Mouse (Mus musculus) liver, embryonic 11.5 days (tissue): ENCODE data around the gene Bscl2. TPM values are rescaled to one million over a fixed set of nuclear protein-coding genes. Genes with fewer than 3 reads are reported as not detected.

Experiments
- ATAC-seq: fragments of 200-750 bp; cut with Nextera tagmentation; replicated peaks from 2 replicates; pipeline ENCODE4 v1.8.0; 2017; ENCODE audit warnings: moderate number of reproducible peaks, mild to moderate bottlenecking, moderate TSS enrichment, moderate library complexity; ENCODE audit not compliant: low FRiP score
- DNase-seq: peaks from one replicate; pipeline ENCODE4 v3.0.0-alpha.2; 2017; ENCODE audit warnings: low spot score
- H3K27ac ChIP-seq: fragments of 300-500 bp; sonication (generic); 2 replicates; pipeline ENCODE4 v1.5.1; 2014; ENCODE audit warnings: mild to moderate bottlenecking, low read depth, low read length, control low read depth
- H3K27me3 ChIP-seq: fragments of 300-500 bp; sonication (generic); replicated peaks from 2 replicates; pipeline ENCODE4 v1.6.1; 2014; ENCODE audit warnings: low read length, mixed read lengths; ENCODE audit not compliant: control insufficient read depth, insufficient read depth
- H3K36me3 ChIP-seq: fragments of 300-500 bp; sonication (generic); 2 replicates; pipeline ENCODE4 v1.6.1; 2014; ENCODE audit warnings: mild to moderate bottlenecking, low read length, moderate library complexity, mixed read lengths; ENCODE audit not compliant: control insufficient read depth, insufficient read depth
- H3K4me1 ChIP-seq: fragments of 300-500 bp; sonication (generic); replicated peaks from 2 replicates; pipeline ENCODE4 v1.6.1; 2014; ENCODE audit warnings: low read length, mixed read lengths; ENCODE audit not compliant: control insufficient read depth, insufficient read depth
- H3K4me2 ChIP-seq: fragments of 300-500 bp; sonication (generic); 2 replicates; pipeline ENCODE4 v1.6.1; 2014; ENCODE audit warnings: mild to moderate bottlenecking, control low read depth, moderate library complexity
- H3K4me3 ChIP-seq: fragments of 300-500 bp; sonication (generic); 2 replicates; pipeline ENCODE4 v1.5.1; 2014; ENCODE audit warnings: low read depth, low read length, control low read depth
- H3K9ac ChIP-seq: fragments of 300-500 bp; sonication (generic); 2 replicates; pipeline ENCODE4 v1.6.1; 2014; ENCODE audit warnings: low read depth, low read length, control low read depth
- H3K9me3 ChIP-seq: fragments of 300-500 bp; sonication (generic); 2 replicates; pipeline ENCODE4 v1.6.1; 2016; ENCODE audit warnings: low read length, inconsistent platforms, mixed read lengths; ENCODE audit not compliant: control insufficient read depth
- WGBS: fragments of 180-500 bp; shearing (Covaris S2); extraction: QIAGEN DNeasy Blood & Tissue Kit; methylation state at CpG from one replicate; pipeline ENCODE4 v1.1.7; 2014; 5-methylcytosine and 5-hydroxymethylcytosine counted together
- polyA plus RNA-seq: library from polyadenylated mRNA; unstranded; fragments of >200 nt; fragmentation: Nextera tagmentation; extraction: Ambion mirVana; gene quantifications from 2 replicates; pipeline ENCODE4 v1.2.1, GENCODE M21; 2014

Gene Bscl2
- 52.7 and 52.9 TPM in 2 replicates for polyA plus RNA-seq

DNA sequence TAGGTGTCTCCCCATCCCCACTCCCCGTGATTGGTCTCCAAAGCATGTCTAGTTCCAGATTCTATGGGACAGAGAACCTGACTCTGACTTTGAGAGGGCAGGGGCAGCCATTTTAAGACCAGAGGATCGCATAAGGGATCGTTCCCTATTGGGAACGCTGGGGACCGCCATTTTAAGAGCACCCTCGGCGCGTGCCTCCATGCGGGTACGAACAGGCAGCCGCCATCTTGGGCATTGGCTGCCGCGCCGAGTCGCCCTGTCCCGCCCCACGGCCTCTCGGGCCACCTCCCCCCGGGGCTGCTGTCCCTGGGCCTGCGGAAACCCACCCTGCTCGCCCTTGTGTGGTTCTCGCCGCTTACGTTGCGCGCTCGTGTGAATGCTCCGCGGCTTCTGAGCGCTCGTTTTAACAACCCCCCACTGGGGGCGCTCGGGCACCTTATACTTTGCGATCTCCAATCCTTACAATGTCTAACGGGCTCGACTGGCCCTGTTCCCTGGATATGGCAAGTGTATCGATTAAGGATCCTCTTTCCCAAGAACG is at the start of gene Bscl2:
TSS of gene Bscl2 (plus strand) at position 217 of the 541 bp plus-strand sequence.
- Histone ChIP-seq H3K9ac (peak within 1 kb of the TSS; percentile 93), H3K27me3 (no peaks in the 10 kb centered on the region), H3K27ac (peak within 1 kb of the TSS; percentile 95), H3K36me3 (peaks cover 24% of the 10 kb centered on the region), H3K9me3 (no peaks in the 10 kb centered on the region), H3K4me1 (peaks cover 33% of the 10 kb centered on the region), H3K4me3 (peak within 1 kb of the TSS; percentile 54), H3K4me2 (peak within 1 kb of the TSS; percentile 99)
- DNase-seq = peak; percentile 87
- WGBS = 2% methylated on average over 38 of the region's 38 CpGs
- ATAC-seq = peak; percentile 74

DNA sequence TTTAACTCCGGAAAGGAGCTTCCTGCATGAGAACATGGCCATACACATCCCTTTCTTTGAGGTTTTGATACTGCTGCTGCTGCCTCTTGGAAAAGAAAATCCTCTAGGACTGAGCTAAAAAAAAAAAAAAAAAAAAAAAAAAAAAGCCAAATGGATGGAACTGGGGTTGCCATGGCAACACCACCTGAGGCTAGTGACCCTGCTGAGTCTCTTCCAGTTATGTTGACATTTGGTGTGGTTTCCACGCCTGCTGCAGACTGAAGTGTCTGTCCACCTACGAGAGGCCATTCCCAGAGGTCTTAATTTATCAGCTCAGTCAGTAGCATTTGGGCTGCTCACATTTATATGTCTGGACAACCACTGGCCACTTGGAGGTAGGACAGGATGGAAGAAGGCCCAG is 48.7 kb upstream of the Bscl2 start:
- 41% methylated on average over 3 of the region's 3 CpGs for WGBS
- Histone ChIP-seq H3K4me3 (no peak overlapping the region), H3K9me3 (no peaks in the 10 kb centered on the region; the same call in 1 of the 2 replicates), H3K27me3 (no peaks in the 10 kb centered on the region), H3K9ac (no peak overlapping the region), H3K4me1 (peaks cover 3% of the 10 kb centered on the region; the same call in 1 of the 2 replicates), H3K27ac (no peak overlapping the region), H3K4me2 (no peak overlapping the region), H3K36me3 (peaks cover 15% of the 10 kb centered on the region)
- DNase-seq = no peak
- no peak for ATAC-seq

DNA sequence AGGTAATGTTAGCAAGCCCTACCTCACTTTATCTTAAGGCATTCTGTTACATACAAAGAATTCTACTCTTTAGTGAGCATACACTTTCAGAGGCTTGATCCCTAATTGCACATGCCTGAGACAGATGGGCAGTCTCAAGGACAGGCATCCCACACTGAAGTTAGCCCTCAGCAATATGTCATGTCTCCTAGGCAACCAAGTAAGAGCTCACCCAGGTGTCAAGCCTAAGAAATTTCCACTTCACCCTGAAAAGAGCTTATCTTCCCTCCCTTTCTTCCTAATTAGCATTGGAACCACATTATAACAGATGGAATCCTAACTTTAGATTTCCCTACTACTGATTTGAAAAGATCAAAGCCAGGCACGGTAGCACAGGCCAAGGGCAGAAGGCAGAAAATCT is 48.1 kb upstream of the Bscl2 start:
- no peak overlapping the region for H3K27ac ChIP-seq
- no peaks in the 10 kb centered on the region for H3K27me3 ChIP-seq
- no peak for DNase-seq
- no peak for ATAC-seq
- H3K4me2 ChIP-seq = no peak overlapping the region
- 64% methylated on average over 1 of the region's 1 CpGs for WGBS
- H3K9ac ChIP-seq = no peak overlapping the region
- H3K4me3 ChIP-seq = no peak overlapping the region
- peaks cover 3% of the 10 kb centered on the region; the same call in 1 of the 2 replicates for H3K4me1 ChIP-seq
- H3K36me3 ChIP-seq = peaks cover 19% of the 10 kb centered on the region
- H3K9me3 ChIP-seq = no peaks in the 10 kb centered on the region; the same call in 1 of the 2 replicates

DNA sequence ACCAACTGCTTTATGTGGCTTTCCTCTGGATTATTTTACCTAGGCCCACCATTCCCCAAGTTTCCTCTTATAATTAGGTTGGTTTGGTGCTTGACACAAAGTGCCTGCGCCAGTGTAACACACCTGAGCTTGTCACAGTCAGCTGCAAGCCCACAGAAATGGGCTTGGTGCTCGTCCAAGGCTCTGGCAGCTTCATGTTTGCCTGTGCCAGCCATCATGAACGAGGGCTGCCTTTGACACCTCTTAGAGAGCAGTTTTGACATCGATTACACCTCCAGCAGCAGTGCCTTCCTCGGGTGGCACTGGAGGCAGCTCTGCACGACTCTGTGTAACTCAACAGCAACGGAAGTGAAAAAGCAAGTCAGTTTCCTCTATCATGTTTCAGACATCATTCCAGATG is 47.1 kb upstream of the Bscl2 start:
- ATAC-seq (no peak), DNase-seq (no peak)
- Histone ChIP-seq H3K9ac (no peak overlapping the region), H3K4me1 (0 out of 2 replicates have a peak, but pooled peaks cover 1% of the 10 kb centered on the region), H3K4me3 (no peak overlapping the region), H3K27me3 (no peaks in the 10 kb centered on the region), H3K27ac (no peak overlapping the region), H3K4me2 (no peak overlapping the region), H3K36me3 (peaks cover 26% of the 10 kb centered on the region), H3K9me3 (no peaks in the 10 kb centered on the region; the same call in 1 of the 2 replicates)
- WGBS = 77% methylated on average over 7 of the region's 7 CpGs

DNA sequence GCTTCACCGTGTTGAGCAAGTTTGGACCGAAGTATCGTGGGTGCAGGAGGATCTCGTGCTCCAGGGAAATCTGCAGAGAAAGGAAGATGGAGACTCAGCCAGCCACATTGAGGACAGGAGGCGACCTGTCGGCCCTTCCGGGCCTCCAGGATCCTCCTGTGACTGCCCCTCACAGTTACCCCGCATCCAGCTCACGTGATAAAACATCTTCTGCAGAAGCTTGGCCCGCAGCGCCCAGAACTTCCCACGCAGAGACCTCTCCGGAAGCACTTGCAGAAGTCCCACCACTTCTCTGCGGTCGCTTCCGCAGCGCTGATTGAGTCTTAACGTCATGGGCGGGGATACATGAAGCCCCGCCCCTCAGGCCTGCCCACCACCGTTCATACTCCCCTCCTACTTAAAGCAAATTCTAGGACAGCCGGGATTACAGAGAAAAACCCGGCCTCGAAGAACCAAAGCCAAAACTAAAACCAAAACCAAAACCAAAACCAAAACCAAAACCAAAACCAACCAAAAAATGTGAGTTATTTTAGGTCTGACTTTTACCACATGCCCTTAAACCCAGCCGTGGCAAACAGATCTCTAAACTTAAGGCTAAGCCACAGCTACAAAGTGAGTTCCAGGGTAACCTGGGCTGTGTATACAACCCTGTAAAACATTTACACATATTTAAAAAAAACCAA is 38.9 kb upstream of the Bscl2 start, which contains the start of gene Polr2g:
TSS of gene Polr2g (minus strand) at position 314 of the 683 bp plus-strand sequence.
- WGBS = 1% methylated on average over 25 of the region's 25 CpGs
- H3K27ac ChIP-seq = peak within 1 kb of the TSS; percentile 66
- H3K4me3 ChIP-seq = peak within 1 kb of the TSS; percentile 80
- H3K9me3 ChIP-seq = no peaks in the 10 kb centered on the region
- peak; percentile 84 for DNase-seq
- peaks cover 18% of the 10 kb centered on the region for H3K36me3 ChIP-seq
- H3K9ac ChIP-seq = peak within 1 kb of the TSS; percentile 80
- H3K27me3 ChIP-seq = no peaks in the 10 kb centered on the region
- ATAC-seq = peak; percentile 71
- peak within 1 kb of the TSS; percentile 75 for H3K4me2 ChIP-seq
- H3K4me1 ChIP-seq = peaks cover 10% of the 10 kb centered on the region

DNA sequence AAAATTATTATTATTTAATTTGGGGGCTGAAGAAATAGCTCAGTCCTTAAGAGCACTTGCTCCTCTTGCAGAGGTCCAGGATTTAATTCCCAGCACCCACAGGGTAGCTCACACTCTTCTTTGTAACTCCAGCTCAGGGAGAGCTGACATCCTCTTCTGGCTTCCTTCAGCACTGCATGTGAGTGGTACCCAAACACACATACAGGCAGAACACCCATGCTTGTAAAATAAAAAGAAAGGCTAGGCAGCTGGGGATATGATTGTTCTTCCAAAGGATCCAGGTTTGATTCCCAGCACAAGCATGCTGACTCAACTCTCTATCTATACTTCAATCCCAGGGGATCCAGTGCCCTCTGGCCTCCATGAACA is 38.3 kb upstream of the Bscl2 start:
- H3K4me1 ChIP-seq = peaks cover 14% of the 10 kb centered on the region
- no peak overlapping the region for H3K27ac ChIP-seq

DNA sequence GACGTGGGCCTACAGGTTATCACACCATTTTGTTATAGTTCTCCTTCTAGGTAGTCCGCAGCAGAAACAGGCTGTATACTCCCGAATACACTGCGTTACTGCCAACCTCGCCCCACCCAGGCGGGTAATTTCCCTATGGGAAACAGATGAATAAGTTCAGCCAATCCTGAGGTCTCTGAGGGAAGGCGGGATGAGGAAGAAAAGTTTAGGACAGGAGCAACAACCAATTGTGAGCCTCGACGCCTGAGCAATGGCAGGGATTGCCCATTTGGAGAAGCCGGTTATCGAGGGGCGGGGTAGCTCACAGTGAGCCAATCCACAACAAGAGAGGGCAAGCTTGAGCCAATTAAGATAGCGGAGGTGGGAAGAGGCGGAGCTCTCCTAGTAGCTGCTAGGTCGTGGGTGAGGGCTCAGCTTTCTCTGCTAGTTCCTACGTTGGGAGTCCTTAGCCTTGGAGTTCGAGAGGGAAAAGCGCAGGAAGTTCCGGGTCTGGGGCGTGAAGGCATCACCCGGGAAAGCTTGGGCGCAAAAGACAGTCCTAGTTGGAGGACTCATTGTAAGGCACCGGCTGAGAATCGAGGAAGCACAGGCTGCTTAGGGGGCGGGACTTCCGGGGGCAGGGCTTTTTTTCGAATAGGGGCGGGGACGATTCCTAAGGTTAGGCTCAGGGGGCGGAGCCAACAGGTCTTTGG is 35.0 kb upstream of the Bscl2 start, which contains the start of gene Zbtb3:
TSS of gene Zbtb3 (plus strand) at position 426 of the 692 bp plus-strand sequence.
- Histone ChIP-seq H3K27ac (peak within 1 kb of the TSS; percentile 56), H3K9me3 (no peaks in the 10 kb centered on the region), H3K27me3 (no peaks in the 10 kb centered on the region), H3K9ac (peak within 1 kb of the TSS; percentile 59), H3K4me1 (peaks cover 18% of the 10 kb centered on the region), H3K36me3 (peaks cover 9% of the 10 kb centered on the region; the same call in 1 of the 2 replicates), H3K4me2 (peak within 1 kb of the TSS; percentile 66), H3K4me3 (peak within 1 kb of the TSS; percentile 59)
- peak; percentile 94 for ATAC-seq
- peak; percentile 93 for DNase-seq
- WGBS = under 1% methylated on average over 30 of the region's 30 CpGs

More for the DNA sequence above, 38.3 kb upstream of the Bscl2 start:
- peak overlapping the region; percentile 75 for H3K4me2 ChIP-seq
- no peak for DNase-seq
- H3K9ac ChIP-seq = no peak overlapping the region
- H3K27me3 ChIP-seq = no peaks in the 10 kb centered on the region
- peak overlapping the region; percentile 80; the same call in 1 of the 2 replicates for H3K4me3 ChIP-seq
- H3K36me3 ChIP-seq = peaks cover 14% of the 10 kb centered on the region
- ATAC-seq = no peak
- H3K9me3 ChIP-seq = no peaks in the 10 kb centered on the region

DNA sequence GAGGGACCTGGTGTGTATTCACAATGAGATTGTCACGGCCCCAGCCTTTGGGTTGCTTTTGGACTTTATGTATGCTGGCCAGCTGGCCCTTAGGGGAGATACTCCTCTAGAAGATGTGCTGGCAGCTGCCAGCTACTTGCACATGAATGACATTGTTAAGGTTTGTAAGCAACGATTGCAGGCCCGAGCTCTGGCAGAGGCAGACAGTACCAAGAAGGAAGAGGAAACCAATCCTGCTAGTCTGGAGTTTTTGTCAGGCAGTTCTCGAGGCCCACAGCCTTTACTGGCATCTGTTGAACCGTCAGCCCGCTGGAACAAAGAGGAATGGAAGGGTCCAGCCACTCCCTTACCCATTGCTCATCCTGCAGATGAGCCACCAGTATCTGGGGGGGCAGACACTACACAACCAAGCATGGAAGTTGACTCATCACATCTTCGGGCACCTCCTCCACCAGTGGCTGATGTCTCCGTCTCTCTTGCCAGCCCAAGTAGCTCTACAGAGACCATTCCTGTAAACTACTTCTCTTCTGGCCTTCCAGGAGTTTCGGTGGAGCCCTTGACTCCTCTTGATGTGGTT is 34.0 kb upstream of the Bscl2 start:
- peaks cover 18% of the 10 kb centered on the region for H3K4me1 ChIP-seq
- 76% methylated on average over 9 of the region's 9 CpGs for WGBS
- peak overlapping the region; percentile 44 for H3K9ac ChIP-seq
- peak overlapping the region; percentile 56 for H3K27ac ChIP-seq
- peak overlapping the region; percentile 59 for H3K4me3 ChIP-seq
- DNase-seq = no peak
- H3K4me2 ChIP-seq = peak overlapping the region; percentile 66
- H3K9me3 ChIP-seq = no peaks in the 10 kb centered on the region
- no peaks in the 10 kb centered on the region for H3K27me3 ChIP-seq
- ATAC-seq = no peak
- H3K36me3 ChIP-seq = peaks cover 10% of the 10 kb centered on the region; the same call in 1 of the 2 replicates
